Mouse (Mus musculus) kidney, adult 2 months (tissue): Measurements from ENCODE around the gene Akap5.

Source experiments
- CTCF ChIP-seq: fragments of 200-500 bp; conservative IDR thresholded peaks from 2 replicates; pipeline ENCODE4 v1.5.1; 2011; ENCODE audit warnings: low read depth, mild to moderate bottlenecking, control low read depth, low read length, moderate library complexity, mixed read lengths; ENCODE audit not compliant: insufficient read depth, insufficient read length
- POLR2A ChIP-seq: fragments of 200-500 bp; IDR thresholded peaks from one replicate; pipeline ENCODE4 v1.6.1; 2011; ENCODE audit warnings: low read depth, low read length, control low read depth

DNA sequence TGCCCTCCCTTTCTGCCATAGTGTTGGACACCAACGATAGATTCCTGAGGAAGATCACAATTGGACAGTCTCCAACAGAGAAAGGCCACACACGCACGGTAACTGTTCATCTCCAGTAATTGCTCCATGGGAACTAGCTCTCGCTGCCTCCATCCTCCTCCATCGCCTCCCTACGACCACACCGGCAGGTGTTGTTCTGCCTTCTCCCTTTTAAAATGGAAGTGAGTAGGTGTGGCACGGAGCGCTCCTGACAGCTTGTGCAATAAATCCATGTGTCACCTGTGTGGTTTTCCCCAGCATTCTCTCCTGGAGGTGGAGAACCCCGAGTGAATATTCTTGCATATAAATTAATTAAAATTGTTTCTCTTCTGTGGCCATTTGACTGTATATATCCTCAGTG lies 24.3 kb upstream of the Akap5 start:
- TF ChIP-seq CTCF (no peak), POLR2A (no peak)
